Mouse (Mus musculus): ENCODE measurements around the gene Celf6.

Celf6 gene

DNA sequence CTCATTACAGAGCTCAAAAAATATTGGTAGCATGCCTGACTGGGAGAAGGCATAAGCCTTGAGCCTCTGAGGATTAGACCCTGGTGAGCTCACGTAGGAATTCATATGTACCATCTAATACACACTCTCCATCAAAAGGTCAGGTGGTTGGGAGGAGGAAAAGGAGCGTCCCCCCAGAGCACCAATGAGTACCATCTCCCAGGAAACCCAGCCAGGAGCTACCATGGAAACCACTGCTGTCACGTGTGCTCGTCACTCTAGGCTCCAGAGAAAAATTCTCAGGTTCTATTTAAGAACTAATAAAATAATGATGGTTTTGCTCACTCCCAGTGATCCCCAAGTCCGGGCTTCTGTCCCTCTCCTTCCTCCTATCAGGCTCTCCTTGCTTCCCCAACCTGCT is 10.5 kb downstream of the Celf6 start:
- no peak for DNase-seq (ENCODE audit: low spot score in 2 of 2)

DNA sequence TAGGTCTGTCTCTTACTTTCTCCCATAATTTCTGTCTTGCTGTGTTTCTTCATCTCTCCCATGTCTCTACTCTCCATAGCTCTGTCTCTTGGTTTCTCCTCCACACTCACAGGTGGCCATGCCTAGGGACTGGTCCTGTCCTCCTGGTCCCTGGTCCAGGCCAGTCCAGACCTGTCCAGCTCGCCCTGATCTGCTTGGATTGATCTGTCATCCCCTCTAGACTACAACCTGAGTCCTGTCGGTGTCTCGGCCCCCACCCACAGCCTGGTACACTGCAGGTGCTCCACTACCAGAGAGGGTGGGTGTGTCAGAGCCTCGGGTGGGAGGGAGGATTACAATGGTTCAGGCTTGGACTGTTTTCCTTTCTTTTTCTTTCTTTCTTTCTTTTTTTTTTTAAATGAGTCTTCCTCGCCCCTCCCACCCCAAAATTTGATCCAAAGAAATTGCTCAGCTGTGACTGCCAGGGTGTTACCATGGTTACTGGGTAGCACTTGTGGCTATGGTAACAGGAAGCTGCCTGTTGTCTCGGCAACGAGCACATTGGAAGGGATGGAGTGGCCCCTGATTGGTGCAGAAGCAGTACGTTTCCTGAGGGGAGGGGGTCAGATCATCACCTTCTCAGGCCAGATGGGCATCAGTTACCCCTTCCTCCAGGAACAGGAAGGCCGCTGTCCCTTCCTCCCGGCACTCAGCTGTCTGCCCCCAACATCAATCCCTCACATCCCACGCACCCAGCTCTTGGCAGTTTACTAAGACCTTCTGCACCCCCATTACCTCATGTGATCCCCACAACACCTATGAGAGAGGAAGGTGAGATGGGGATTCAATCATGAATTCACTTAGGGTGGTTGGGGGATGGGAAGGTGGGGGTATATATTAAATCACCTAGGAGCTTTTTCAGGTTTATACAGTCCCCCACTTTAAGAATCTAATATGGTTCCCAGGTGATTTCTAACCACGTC is 11.3 kb downstream of the Celf6 start:
- DNase-seq (ENCODE audit: low spot score in 2 of 2) = peak; percentile 27 to 61

DNA sequence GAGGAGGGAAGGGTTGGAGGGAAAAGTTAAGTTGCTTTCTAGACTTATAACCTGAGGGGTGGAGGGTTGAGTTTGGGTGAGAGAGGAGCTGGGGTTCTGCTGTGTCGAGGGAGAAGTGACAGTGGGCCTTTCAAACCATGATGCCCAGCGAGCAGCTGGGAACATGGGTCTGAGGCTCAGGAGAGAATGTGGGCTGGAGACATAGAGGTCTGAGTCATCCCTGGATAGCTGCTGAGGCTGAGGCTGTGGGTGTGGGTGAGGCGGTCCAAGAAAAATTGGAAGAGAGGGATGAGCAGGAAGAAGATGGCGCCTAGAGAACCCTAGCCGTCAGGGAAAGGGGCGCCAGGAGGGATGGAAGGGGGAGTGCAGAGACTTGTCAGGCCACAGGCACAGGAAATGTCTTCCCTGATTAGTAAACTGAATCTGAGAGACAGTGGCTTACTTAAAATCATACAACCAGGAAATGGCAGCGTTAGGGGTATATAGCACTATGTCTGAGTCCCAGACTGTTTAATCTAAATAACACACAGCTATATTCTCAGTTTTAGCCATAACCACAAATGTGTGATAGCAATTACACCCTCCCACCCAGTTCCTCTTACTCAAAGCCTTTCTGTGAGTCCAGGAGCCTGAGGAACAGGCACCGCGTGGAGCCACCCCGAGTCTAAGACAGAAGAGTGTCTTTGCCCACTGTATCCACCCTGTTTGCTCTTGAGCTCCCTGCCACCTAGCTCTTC is 12.2 kb downstream of the Celf6 start:
- peak; percentile 26 to 47 for DNase-seq (ENCODE audit: low spot score in 2 of 2)

DNA sequence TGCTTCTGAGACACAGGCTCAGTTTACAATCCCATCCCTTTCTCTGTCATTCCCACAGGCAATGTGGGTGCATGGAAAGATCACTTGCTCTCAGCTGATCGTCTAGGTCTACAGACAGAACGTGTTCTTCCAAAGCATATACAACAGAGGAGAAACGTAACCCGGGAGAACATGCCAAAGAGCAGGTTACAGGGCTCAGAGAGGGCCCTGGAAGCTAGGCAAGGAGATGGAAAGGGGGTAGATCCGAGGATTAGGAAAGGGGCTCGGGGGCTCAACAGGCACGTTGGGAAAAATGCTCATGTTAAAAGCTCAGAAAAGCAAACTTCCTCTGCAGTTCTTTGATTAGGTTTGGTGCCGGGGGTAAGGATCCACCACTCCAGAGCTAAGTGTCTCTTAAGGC is 23.9 kb downstream of the Celf6 start:
- DNase-seq (ENCODE audit: low spot score in 2 of 2) = no peak

DNA sequence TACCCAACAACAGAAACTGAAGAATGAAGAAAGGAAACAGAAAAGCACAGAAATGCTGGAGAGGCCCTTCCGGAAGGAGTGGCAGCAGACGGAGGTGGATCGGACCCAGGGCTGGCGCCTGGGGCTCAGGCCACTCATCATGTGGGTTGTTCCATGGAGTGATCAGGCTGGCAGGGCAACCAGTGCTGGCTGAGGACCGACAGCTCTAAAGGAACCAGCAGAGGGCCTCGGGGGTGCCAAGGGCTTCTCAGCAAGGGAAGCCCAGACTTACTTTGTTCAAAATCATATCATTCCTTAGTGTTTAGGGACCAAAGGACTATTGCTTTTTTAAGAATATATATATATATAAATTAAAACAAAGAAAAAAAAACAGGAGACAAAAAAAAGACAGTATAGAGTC is 28.2 kb downstream of the Celf6 start:
- no peak for DNase-seq (ENCODE audit: low spot score in 2 of 2)

DNA sequence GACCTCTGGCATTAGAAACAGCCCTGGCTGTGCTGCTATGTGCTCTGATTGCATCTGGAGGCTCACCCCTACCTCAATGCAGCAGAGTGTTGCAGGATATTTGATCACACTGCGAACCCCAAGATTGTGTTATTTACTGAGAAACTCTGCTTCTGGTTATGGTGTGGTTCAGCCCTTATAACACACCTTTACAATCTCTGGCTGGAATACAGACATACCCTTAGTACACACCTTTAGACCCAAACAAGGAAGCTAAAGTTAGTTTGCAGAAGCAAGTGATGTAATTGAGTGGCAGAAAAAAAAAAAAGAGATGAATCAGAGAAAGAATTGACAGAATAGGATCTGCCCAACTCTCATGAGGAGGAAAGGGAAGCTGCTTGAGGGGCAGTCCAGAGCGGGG is 33.2 kb downstream of the Celf6 start:
- DNase-seq (ENCODE audit: low spot score in 2 of 2) = no peak

DNA sequence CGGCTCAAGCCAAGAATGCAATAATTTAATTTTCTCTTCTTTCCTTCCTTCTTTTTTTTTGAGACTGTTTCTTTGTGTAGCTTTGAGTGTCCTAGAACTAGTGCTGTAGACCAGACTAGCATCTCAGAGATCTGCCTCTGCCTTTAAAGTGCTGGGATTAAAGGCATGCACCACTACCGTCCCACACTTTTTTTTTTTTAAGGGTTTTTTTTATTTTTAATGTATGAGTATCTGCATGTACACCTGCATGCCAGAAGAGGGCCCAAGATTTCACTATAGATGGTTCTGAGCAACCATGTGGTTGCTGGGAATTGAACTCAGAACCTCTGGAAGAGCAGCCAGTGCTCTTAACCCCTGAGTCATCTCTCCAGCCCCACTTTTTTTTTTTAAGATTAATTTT is 38.1 kb downstream of the Celf6 start:
- no peak for DNase-seq (ENCODE audit: low spot score in 2 of 2)

DNA sequence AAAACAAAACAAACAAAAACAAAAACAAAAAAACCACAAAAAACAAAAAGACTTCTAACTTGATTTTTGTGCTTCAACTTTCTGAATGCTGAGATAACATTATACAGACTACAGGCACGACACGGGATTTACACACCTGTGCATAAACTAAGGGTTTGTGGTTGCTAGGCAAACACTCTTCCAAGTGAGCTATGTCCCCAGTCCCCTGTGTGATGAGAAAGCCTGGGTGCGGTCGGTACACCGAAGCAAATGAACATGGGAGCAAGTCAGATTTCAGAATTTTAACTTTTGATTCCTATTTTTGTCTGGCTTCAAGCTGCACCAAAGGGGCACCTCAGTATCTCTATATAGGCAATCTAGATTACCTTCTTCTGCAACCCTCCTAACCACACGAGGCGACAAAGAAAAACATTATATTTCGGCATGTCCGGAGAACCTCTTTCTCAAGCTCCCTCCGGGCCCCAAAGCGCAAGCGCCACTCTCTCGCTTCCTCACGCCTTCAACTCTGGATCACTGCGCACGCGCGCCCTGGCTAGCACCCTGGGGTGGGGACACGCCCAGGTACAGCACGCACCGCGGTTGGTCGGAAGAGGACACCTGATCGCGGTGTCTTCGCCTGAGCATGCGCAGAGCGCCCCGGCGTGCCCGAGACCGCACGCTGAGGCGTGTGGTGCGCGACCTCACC is 39.0 kb downstream of the Celf6 start, which contains the start of gene Parp6:
Gene Parp6 (plus strand): TSS at position 663 of the 685 bp plus-strand sequence.
- peak; percentile 98 to 99 for DNase-seq (ENCODE audit: low spot score in 2 of 2)

DNA sequence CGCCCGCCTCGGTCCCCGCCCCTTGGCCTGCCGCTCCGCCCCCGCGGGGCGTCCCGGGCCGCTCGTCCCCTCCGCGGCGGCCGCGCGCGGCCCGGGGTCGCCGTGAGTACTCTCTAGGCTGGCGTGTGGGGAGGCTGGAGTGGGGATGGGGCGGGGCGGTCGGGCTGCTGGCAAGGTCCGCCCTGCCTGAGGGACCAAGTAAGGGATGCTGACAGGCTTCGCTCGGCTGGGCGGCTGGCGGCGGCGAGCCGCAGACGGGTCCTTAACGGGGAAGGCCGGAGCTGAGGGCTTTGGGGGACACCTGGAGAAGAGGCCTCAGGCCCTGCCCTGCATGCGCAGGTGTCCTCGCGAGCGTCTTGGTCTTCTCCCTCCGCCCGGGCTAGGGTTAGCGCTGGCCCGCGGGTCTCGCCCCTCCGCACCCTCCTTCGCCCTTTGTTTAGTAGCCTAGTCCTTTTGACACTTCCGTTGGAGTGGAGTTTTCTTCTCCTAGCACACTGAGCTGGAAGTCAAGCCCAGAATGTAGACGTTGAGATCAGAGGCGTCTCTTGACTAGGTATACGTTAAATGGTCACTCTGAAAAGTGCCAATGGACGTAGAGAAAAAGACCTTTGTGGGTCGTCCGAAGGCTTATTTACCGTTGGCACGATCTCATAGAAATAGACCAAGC is 39.7 kb downstream of the Celf6 start:
- DNase-seq (ENCODE audit: low spot score in 2 of 2) = peak in 1 of 2 experiments; percentile 15

DNA sequence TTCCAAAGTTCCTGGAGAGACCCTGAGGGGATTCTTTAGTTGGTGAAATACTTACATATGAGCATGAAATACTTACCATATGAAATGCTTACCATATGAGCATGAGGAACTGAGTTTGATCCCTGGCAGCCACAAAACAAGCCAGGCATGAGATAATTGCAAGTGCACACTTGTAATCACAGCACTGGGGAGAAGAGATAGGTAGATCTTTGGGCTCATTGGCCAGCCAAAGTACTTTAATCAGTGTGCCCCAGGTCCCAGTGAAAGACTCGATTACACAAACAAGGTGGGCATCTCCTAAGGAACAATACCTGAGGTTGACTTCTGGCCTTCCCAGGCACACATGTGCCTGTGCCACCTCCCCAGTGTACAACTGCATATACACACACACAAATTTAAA is 60.7 kb downstream of the Celf6 start:
- DNase-seq (ENCODE audit: low spot score in 2 of 2) = no peak

DNA sequence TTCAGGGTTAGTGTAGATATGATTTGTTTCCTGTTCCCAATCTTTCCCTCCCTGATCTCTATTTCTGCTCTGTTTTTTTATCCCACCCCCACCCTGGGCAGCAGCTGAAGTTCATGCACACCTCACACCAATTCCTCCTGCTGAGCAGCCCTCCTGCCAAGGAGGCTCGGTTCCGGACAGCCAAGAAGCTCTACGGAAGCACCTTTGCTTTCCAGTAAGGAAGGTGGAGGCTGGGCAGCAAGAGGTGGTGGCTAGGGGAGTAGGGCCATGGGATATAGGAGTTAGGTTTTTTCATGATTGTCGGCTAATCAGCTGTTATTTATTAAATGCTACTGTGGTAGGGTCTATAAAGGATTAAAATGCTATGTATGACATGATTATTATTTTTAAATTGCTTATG is 62.2 kb downstream of the Celf6 start:
- no peak for DNase-seq (ENCODE audit: low spot score in 2 of 2)

DNA sequence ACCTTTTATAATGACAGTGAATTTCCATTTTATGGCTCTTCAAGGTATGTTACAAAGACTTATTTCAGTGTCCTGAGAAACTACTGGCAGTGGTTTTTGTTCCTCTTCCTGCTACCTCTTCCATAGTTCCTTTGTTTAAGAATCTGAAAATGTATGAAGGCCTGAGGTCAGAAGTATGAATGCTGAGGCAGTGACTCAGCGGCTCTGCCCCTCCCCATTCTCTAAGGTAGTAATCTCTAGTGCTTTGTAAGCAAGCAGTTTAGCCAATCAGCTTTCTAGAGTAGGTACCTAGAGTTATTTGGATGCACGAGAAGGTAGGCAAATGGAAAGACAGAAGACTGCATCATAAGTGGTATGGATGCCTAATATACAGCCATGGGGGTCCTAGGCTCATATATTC is 63.6 kb downstream of the Celf6 start:
- DNase-seq (ENCODE audit: low spot score in 2 of 2) = no peak

DNA sequence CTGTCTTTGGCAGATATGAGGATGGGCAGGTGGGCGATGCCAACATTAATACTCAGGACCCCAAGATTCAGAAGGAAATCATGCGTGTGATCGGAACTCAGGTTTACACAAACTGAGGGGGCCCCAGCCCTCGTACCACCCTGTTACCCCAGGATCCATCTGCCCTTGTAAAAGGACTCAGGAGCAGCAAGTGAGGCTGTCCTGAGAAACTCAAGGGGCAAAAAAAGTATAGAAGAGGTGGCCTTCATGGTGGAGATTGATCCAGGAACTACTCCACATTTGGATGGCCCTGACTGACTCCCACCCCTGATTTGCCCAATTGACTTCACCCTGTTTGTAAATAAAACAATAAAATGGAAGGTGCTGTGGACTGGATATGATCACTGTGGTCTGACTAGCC is 72.2 kb downstream of the Celf6 start:
- no peak for DNase-seq (ENCODE audit: low spot score in 2 of 2)

DNA sequence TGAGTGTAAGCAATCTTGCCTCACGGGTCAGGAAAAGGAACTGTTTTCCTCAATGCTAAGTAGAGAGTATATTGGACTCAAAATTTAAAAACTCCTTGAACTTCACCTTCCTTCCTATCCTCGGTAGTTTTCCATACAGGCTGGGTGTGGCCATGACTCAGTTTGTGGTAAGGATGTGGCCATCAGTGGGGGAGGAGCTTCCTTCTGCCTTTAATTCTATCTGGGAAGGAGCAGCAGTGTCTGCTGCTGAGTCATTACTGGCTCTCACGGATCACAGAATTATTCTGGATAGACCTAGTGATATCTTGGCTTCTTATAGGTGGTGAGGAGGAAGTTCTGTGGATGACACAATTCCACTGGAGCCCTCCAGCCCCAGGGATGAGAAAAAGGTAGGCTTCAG is 75.7 kb downstream of the Celf6 start:
- DNase-seq (ENCODE audit: low spot score in 2 of 2) = no peak

DNA sequence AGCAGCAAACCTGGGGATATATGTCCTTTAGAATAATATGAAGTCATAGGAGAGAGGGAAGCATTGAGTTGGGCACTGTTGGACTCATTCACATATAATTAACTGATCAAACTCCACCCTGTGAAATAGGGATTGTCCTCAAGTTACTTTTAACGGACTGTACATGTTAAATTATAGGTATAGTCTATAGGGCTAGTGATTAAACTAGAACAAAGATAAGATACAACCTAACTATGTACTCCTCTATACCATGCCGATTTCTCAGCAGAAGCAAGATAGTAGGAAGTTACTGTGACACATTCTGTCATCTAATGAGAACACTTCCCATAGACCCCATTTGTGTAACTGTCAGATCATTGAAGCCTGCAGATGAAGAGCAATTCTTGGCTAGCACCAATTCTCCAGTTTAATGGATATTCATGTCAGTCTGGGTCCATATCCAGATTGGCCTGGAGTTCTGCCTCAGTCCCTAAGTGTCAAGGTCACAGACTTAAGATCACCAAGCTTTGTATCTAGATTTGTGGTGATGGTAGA is 76.8 kb downstream of the Celf6 start:
- DNase-seq (ENCODE audit: low spot score in 2 of 2) = no peak

DNA sequence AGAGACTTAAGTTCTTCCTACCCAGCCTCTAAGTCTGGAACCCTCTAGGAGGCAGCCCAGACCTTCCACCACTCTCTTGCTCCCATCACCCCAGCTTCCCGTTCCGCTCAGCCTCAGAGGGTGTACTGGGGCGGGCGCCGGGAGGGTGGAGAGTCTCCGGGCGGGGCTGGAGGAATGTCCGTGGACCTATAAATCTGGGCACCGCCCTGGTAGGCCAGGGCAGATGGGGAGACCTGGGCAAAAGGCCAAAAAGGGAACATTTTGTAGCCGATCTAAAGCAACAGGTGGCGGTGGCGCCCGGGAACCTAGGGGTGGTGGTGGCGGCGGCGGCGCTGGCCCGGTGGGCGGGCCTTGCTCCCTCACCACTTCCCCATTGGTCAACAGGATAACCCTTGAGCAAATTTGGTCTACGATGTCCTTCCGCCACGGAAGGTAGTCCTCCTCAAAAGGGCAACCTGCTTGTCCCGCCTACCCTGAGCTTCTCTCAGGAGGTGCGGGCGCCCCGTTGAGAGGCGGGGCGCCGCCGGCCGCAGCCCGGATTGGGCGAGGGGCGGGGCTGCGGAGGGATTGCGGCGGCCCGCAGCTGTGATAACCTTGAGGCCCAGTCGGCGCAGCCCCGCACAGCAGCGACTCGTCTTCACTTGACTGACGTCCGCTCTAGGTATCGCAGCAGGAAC is 78.4 kb downstream of the Celf6 start, which contains the start of gene Pkm:
Gene Pkm (plus strand): TSS at position 411 of the 677 bp plus-strand sequence.
- peak; percentile 93 to 94 for DNase-seq (ENCODE audit: low spot score in 2 of 2)

Data from frontal cortex, postnatal 25 days (tissue).